Mouse (Mus musculus): Measurements from ENCODE around the gene Sypl2. TPM values are rescaled to one million over a fixed set of nuclear protein-coding genes. Genes with fewer than 3 reads are reported as not detected.

Sypl2 gene
- not detected in 2 replicates for polyA plus RNA-seq (2012; ENCODE audit: low replicate concordance)

DNA sequence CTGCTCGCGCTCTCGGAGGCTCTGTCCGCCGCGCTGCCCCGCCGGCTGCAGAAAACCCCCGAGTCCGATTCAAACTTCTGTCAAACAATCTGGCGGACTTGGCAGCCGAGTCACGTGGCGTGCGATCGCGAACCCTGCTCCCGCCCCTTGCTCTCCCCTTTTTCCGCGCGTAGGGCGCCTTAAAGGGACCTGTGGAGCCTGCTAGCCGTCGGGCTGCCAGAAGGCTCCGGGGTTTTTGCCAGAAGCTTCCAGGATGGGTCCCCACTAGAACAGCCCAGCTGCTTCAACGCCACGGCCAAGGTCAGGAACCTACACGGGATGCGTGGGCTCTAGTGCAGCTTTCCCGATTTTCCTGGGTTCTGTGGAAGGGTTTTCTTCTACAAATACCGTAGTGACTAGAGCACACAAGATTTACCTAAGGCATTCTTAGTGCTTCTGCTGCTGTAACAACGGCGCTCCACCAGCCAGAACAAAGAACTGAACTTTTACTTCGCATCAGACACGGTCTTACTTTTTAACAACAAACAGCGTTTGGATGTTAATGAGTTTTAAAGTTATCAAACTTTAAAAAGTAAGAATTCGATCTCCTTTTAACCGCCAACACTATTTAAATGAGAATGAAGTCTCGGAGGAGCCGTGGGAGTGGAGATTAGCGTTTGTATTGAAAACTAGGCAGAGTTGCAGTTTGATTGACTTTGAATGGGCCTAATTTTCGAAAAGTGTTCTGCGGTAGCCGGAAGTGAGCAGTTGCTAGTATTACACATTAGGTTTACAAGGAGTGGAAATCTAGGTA, at the start of gene Sypl2:
TSS of gene Sypl2 (minus strand) at position 91 of the 793 bp plus-strand sequence.

DNA sequence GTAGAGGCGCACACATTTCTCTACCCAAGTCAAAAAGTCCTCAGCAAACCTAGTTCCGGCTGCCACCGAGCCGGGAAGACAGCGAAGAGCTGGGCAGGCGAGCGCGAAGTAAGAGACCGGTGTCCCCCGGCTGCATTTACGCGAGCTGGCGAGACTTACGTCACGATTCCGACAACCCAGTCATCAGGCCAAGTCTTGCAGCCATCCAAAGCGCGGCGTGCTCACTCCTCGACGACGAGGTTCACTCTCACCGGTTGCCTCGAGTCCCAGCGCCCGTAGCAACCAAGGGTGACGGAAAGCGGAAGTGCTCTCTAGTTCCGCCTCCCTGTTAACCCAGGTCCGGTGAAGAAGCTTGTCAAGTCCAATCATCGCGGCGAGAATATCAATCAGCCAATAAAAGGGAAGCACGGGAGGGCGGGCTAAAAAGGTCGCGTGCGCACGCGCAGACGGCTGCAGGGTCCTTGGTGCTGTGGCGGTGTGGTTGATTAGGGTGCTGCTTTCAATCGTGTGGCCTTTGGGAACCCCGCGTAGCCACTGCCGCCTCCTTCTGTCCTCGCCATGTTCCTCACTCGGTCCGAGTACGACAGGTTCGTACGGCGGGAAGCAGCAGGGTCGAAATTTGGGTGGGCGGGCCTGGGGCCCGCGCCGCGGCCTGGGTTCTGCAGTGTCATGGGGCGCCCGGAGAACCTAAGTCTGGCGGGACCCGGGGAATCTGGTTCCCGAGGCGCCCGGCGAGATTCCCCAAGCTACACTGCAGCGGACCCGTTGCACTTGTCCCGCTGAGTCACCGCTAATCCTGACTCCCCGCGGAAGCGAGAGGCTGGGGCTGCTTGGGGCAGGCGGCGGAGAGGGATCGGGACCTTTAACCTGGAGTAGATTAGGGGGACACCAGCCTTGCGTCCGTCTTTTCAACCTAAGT, 30.5 kb upstream of the Sypl2 start, which contains the start of gene Psma5:
TSS of gene Psma5 (plus strand) at position 208 of the 919 bp plus-strand sequence.

DNA sequence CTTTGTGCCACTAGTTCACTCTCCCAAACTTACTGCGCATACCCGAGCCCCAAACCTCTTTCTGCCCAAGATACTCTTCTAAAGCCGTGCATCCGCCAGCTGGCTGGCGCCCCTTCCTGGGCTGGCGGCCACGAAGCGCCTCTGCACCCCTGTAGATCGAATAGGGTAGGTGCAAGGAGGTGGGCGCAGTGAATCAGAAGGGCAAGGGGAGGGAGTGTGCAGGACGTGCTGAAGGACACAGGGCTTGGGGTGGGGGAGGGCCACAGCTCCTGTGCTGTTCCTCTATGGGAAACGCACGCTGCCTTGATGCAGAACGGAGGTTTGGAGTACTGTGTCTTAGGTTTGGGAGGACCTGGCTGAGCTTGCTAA, 15.7 kb downstream of the Sypl2 start, which contains the start of gene Atxn7l2:
TSS of gene Atxn7l2 (minus strand) at position 164 of the 369 bp plus-strand sequence.

DNA sequence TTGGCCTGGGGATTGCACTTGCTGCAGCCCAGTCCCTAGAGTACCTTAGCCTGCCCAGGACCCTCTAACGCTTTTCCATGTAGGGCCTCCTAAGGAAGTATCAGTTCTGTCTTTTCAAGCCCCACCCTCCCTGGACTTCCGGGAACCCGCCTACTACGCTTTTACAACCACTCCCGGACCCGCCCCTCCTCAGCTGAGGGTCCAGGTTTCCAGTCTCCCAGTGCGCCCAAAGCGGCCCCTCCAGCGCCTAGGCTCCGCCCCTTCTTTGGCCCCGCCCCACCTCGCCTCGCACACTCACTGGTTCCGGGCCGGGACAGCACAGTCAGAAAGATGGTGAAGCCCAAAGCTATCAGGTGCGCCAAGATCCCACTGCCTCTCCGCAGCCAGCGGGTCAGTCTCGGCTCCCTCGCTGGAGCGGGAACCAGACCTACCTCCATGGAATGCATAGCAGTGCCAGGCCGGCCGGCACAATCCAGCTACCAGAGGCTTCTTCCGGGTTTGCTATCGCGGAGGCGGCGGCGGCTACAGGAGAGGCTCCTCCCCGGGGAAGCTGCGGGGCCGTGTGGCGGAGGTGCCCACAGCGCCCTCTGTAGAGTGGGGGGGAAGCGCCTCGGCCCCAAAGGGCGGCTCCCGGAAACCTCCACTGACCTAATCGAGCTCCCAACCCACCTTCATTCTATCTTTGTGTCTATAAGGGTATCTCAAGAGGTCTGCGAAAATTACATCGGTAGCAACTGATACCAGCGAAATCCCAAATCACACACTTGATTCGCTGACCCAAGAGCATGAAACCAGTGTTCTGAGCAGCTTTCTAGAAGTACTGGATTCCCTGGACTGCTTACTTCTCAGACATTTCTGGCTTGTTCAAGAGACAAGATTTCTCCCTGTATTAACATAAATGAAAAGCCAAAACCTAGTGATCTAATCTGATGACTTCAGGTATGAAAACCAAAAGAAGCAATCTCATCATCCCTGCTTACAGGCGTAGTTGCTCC, 25.8 kb downstream of the Sypl2 start, which contains the start of gene Cyb561d1:
TSS of gene Cyb561d1 (minus strand) at position 884 of the 995 bp plus-strand sequence.

DNA sequence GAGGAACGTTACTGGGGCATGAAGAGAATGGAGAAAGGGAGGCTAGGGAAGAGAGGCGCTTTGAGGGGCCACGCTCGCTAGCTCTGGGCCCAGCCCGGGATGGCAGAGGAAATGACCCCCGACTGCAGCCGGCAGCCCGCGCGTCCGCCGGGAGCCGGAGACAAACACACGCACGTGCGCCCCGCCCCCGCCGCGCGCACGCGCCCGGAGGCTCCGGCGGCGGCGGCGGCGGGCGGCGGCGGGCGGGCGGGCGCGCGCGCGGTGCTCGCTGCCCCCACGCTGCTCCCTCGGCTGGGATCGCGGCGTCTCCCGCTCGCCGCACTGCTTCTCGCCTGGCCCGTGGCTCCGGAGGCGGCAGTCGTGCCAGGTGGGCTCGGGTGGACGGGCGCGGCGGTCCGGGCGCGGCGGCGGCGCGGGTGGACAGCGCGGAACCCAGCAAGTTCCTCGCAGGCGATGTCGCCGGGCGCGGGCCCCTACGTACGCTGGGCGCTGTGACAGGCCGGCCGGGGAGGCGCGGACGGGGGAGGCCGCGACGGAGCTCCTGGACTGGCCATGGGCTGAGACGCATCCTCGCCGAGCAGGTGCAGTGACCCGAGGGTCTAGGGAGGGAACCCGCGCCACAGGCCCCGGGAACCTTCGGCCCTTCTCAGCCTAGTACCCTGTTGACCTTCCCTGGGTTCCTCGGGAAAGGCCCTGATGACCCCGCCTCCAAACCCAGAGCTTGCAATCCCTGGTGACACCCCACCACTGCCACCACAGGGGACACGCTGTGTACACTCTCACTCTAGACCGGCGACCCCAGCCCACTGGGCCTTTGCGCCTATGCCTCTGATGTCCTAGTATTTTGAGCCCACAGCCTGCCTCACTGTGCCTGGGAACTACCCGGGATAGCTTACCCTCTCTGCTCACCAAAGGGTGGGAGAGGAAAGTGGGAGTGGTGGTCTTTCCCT, 40.1 kb downstream of the Sypl2 start, which contains the start of gene Amigo1:
TSS of gene Amigo1 (plus strand) at position 238 of the 950 bp plus-strand sequence.

Other genes starting within 250 kb of the Sypl2 start
- 0.15 TPM in 1 of 2 replicates, not detected in the other for gene Gstm2, start 240.2 kb downstream of the Sypl2 start, polyA plus RNA-seq (2012; ENCODE audit: low replicate concordance)
- 84.3 and 224 TPM in 2 replicates for gene Gstm1, start 208.7 kb downstream of the Sypl2 start, polyA plus RNA-seq (2012; ENCODE audit: low replicate concordance)
- 1.4 and 3.0 TPM in 2 replicates for gene Gstm4, start 181.8 kb downstream of the Sypl2 start, polyA plus RNA-seq (2012; ENCODE audit: low replicate concordance)
- 39.0 and 70.0 TPM in 2 replicates for gene Ampd2, start 140.0 kb downstream of the Sypl2 start, polyA plus RNA-seq (2012; ENCODE audit: low replicate concordance)
- 0.13 TPM in 1 of 2 replicates, not detected in the other for gene Gnat2, start 133.9 kb downstream of the Sypl2 start, polyA plus RNA-seq (2012; ENCODE audit: low replicate concordance)
- gene Gnai3, start 80.5 kb downstream of the Sypl2 start, polyA plus RNA-seq (2012; ENCODE audit: low replicate concordance) = 11.0 and 14.2 TPM in 2 replicates
- 0.03 and 0.07 TPM in 2 replicates for gene Gpr61, start 71.8 kb downstream of the Sypl2 start, polyA plus RNA-seq (2012; ENCODE audit: low replicate concordance)
- 3.0 and 3.7 TPM in 2 replicates for gene Amigo1, start 40.3 kb downstream of the Sypl2 start, polyA plus RNA-seq (2012; ENCODE audit: low replicate concordance)
- gene Cyb561d1, start 25.4 kb downstream of the Sypl2 start, polyA plus RNA-seq (2012; ENCODE audit: low replicate concordance) = 13.5 and 17.0 TPM in 2 replicates
- gene Atxn7l2, start 15.7 kb downstream of the Sypl2 start, polyA plus RNA-seq (2012; ENCODE audit: low replicate concordance) = 20.8 and 24.5 TPM in 2 replicates
- 1.6 and 4.8 TPM in 2 replicates for gene Psma5, start 30.3 kb upstream of the Sypl2 start, polyA plus RNA-seq (2012; ENCODE audit: low replicate concordance)
- 8.5 and 14.4 TPM in 2 replicates for gene Sort1, start 57.4 kb upstream of the Sypl2 start, polyA plus RNA-seq (2012; ENCODE audit: low replicate concordance)
- gene Mybphl, start 138.3 kb upstream of the Sypl2 start, polyA plus RNA-seq (2012; ENCODE audit: low replicate concordance) = not detected in 2 replicates
- gene Psrc1, start 157.2 kb upstream of the Sypl2 start, polyA plus RNA-seq (2012; ENCODE audit: low replicate concordance) = 2.0 and 4.1 TPM in 2 replicates
- gene Celsr2, start 188.9 kb upstream of the Sypl2 start, polyA plus RNA-seq (2012; ENCODE audit: low replicate concordance) = 3.1 and 5.0 TPM in 2 replicates
- 16.9 and 83.4 TPM in 2 replicates for gene Sars, start 218.6 kb upstream of the Sypl2 start, polyA plus RNA-seq (2012; ENCODE audit: low replicate concordance)

Data from hematopoietic multipotent progenitor cell, adult 10-12 weeks (in vitro differentiated cells).